Mouse (Mus musculus) cortical plate, adult 2 months (tissue): ENCODE measurements around the gene Naxe.

Experiments
- CTCF ChIP-seq: fragments of 200-500 bp; IDR thresholded peaks from 2 replicates; pipeline ENCODE4 v1.5.1; 2011; ENCODE audit warnings: mild to moderate bottlenecking, control low read depth, low read length; ENCODE audit not compliant: insufficient read depth; ENCODE audit errors: extremely low read depth
- POLR2A ChIP-seq: fragments of 200-500 bp; IDR thresholded peaks from 2 replicates; pipeline ENCODE4 v1.6.1; 2011; ENCODE audit warnings: mild to moderate bottlenecking, low read length, control low read depth; ENCODE audit not compliant: insufficient read depth; ENCODE audit errors: extremely low read depth

DNA sequence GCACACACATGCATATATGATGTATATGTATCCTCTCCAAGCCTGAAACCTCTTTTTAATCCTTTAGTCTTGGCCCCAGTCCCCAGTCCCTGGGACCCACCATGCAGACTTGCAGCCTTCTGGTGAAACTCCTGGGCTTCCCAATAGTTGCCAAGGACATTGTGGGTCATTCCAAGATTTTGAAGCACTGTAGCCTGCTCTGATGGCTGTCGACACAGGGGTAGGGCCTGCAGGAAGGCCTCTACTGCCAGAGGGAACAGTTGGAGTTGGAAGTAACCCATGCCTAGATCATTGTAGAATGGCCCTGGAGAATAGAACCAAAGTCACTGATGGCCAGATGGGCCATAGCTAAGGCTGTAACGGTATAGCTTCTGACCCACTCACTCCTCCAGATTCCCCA, 16.1 kb upstream of the Naxe start:
- TF ChIP-seq CTCF (no peak), POLR2A (no peak)
